Mouse (Mus musculus) liver, adult 2 months (tissue): ENCODE measurements around the gene Bclaf3.

Experiments used
- CTCF ChIP-seq: fragments of 200-500 bp; IDR thresholded peaks from 2 replicates; pipeline ENCODE4 v1.5.1; 2011; ENCODE audit warnings: low read depth, low read length, control low read depth
- POLR2A ChIP-seq: fragments of 200-500 bp; IDR thresholded peaks from 2 replicates; pipeline ENCODE4 v1.6.1; 2011; ENCODE audit warnings: low read length, control low read depth; ENCODE audit not compliant: insufficient read depth; ENCODE audit errors: extremely low read depth

- TF ChIP-seq CTCF (peak; percentile 31; the same call in 1 of the 2 replicates), POLR2A (no peak)
These were observed 100.6 kb downstream of the Bclaf3 start, which contains the start of gene Sh3kbp1 for GRCm38 (mm10) chrX:159626907-159627587.
